Mouse (Mus musculus): Measurements from ENCODE around the gene Pard3.

Gene Pard3

GRCm38 (mm10) chr8:127583429-127583828 is 519.7 kb downstream of the Pard3 start:
- Histone ChIP-seq H3K27me3 (ENCODE audit: insufficient read depth, low read length) (no peaks in the 10 kb centered on the region), H3K4me1 (replicated peaks; ENCODE audit: low read depth, low read length) (peaks cover 28% of the 10 kb centered on the region), H3K36me3 (ENCODE audit: insufficient read depth, low read length) (no peaks in the 10 kb centered on the region), H3K9me3 (ENCODE audit: low read length) (no peaks in the 10 kb centered on the region), H3K4me3 (replicated peaks; ENCODE audit: low read length) (no peak overlapping the region)
- TF ChIP-seq CTCF (conservative IDR thresholded peaks at IDR 0.05; ENCODE audit: low read length) (no peak), NANOG (IDR thresholded peaks at IDR 0.05; ENCODE audit: borderline replicate concordance, low read length) (no peak), POU5F1 (IDR thresholded peaks at IDR 0.05; ENCODE audit: borderline replicate concordance, low read length) (no peak)

- H3K4me3 ChIP-seq (replicated peaks; ENCODE audit: low read length): no peak overlapping the region
- H3K4me1 ChIP-seq (replicated peaks; ENCODE audit: low read depth, low read length): peaks cover 20% of the 10 kb centered on the region
- TF ChIP-seq CTCF (conservative IDR thresholded peaks at IDR 0.05; ENCODE audit: low read length) (no peak), NANOG (IDR thresholded peaks at IDR 0.05; ENCODE audit: borderline replicate concordance, low read length) (no peak), POU5F1 (IDR thresholded peaks at IDR 0.05; ENCODE audit: borderline replicate concordance, low read length) (no peak)
- H3K27me3 ChIP-seq (ENCODE audit: insufficient read depth, low read length): no peaks in the 10 kb centered on the region
- H3K36me3 ChIP-seq (ENCODE audit: insufficient read depth, low read length): no peaks in the 10 kb centered on the region
- no peaks in the 10 kb centered on the region for H3K9me3 ChIP-seq (ENCODE audit: low read length)
These were observed 521.9 kb downstream of the Pard3 start for GRCm38 (mm10) chr8:127585618-127586017.

- no peak for TF ChIP-seq CTCF (conservative IDR thresholded peaks at IDR 0.05; ENCODE audit: low read length)
- TF ChIP-seq POU5F1 (IDR thresholded peaks at IDR 0.05; ENCODE audit: borderline replicate concordance, low read length): no peak
- TF ChIP-seq NANOG (IDR thresholded peaks at IDR 0.05; ENCODE audit: borderline replicate concordance, low read length): no peak
These were observed 523.0 kb downstream of the Pard3 start for GRCm38 (mm10) chr8:127586681-127587080.

GRCm38 (mm10) chr8:127588313-127588712 is 524.6 kb downstream of the Pard3 start:
- no peaks in the 10 kb centered on the region for H3K27me3 ChIP-seq (ENCODE audit: insufficient read depth, low read length)
- H3K36me3 ChIP-seq (ENCODE audit: insufficient read depth, low read length): peaks cover 5% of the 10 kb centered on the region; the same call in 1 of the 2 replicates
- no peak for TF ChIP-seq POU5F1 (IDR thresholded peaks at IDR 0.05; ENCODE audit: borderline replicate concordance, low read length)
- TF ChIP-seq NANOG (IDR thresholded peaks at IDR 0.05; ENCODE audit: borderline replicate concordance, low read length): no peak
- peak; percentile 79 for TF ChIP-seq CTCF (conservative IDR thresholded peaks at IDR 0.05; ENCODE audit: low read length)
- H3K9me3 ChIP-seq (ENCODE audit: low read length): no peaks in the 10 kb centered on the region
- H3K4me3 ChIP-seq (replicated peaks; ENCODE audit: low read length): no peak overlapping the region
- peaks cover 13% of the 10 kb centered on the region for H3K4me1 ChIP-seq (replicated peaks; ENCODE audit: low read depth, low read length)

More at GRCm38 (mm10) chr8:127586681-127587080, 523.0 kb downstream of the Pard3 start:
- Histone ChIP-seq H3K9me3 (ENCODE audit: low read length) (no peaks in the 10 kb centered on the region), H3K27me3 (ENCODE audit: insufficient read depth, low read length) (no peaks in the 10 kb centered on the region), H3K4me3 (replicated peaks; ENCODE audit: low read length) (no peak overlapping the region), H3K36me3 (ENCODE audit: insufficient read depth, low read length) (no peaks in the 10 kb centered on the region), H3K4me1 (replicated peaks; ENCODE audit: low read depth, low read length) (peaks cover 20% of the 10 kb centered on the region)

- TF ChIP-seq CTCF (conservative IDR thresholded peaks at IDR 0.05; ENCODE audit: low read length): peak; percentile 72
- TF ChIP-seq POU5F1 (IDR thresholded peaks at IDR 0.05; ENCODE audit: borderline replicate concordance, low read length): no peak
- H3K36me3 ChIP-seq (ENCODE audit: insufficient read depth, low read length): peaks cover 11% of the 10 kb centered on the region; the same call in 1 of the 2 replicates
- H3K4me1 ChIP-seq (replicated peaks; ENCODE audit: low read depth, low read length): peaks cover 3% of the 10 kb centered on the region; the same call in 1 of the 2 replicates
- H3K27me3 ChIP-seq (ENCODE audit: insufficient read depth, low read length): no peaks in the 10 kb centered on the region
- H3K4me3 ChIP-seq (replicated peaks; ENCODE audit: low read length): no peak overlapping the region
- H3K9me3 ChIP-seq (ENCODE audit: low read length): no peaks in the 10 kb centered on the region
These were observed 525.6 kb downstream of the Pard3 start for GRCm38 (mm10) chr8:127589291-127589690.

GRCm38 (mm10) chr8:127590674-127591186 is 527.0 kb downstream of the Pard3 start:
- H3K27me3 ChIP-seq (ENCODE audit: insufficient read depth, low read length): no peaks in the 10 kb centered on the region
- no peak for TF ChIP-seq CTCF (conservative IDR thresholded peaks at IDR 0.05; ENCODE audit: low read length)
- no peak for TF ChIP-seq POU5F1 (IDR thresholded peaks at IDR 0.05; ENCODE audit: borderline replicate concordance, low read length)
- TF ChIP-seq NANOG (IDR thresholded peaks at IDR 0.05; ENCODE audit: borderline replicate concordance, low read length): no peak
- no peaks in the 10 kb centered on the region for H3K4me1 ChIP-seq (replicated peaks; ENCODE audit: low read depth, low read length)
- H3K36me3 ChIP-seq (ENCODE audit: insufficient read depth, low read length): peaks cover 11% of the 10 kb centered on the region; the same call in 1 of the 2 replicates
- H3K9me3 ChIP-seq (ENCODE audit: low read length): no peaks in the 10 kb centered on the region
- H3K4me3 ChIP-seq (replicated peaks; ENCODE audit: low read length): no peak overlapping the region

GRCm38 (mm10) chr8:127592648-127593574 is 529.2 kb downstream of the Pard3 start:
- Histone ChIP-seq H3K9me3 (ENCODE audit: low read length) (no peaks in the 10 kb centered on the region), H3K36me3 (ENCODE audit: insufficient read depth, low read length) (peaks cover 11% of the 10 kb centered on the region; the same call in 1 of the 2 replicates), H3K4me1 (replicated peaks; ENCODE audit: low read depth, low read length) (no peaks in the 10 kb centered on the region), H3K27me3 (ENCODE audit: insufficient read depth, low read length) (no peaks in the 10 kb centered on the region), H3K4me3 (replicated peaks; ENCODE audit: low read length) (no peak overlapping the region)
- TF ChIP-seq NANOG (IDR thresholded peaks at IDR 0.05; ENCODE audit: borderline replicate concordance, low read length): no peak
- no peak for TF ChIP-seq POU5F1 (IDR thresholded peaks at IDR 0.05; ENCODE audit: borderline replicate concordance, low read length)

- peaks cover 4% of the 10 kb centered on the region; the same call in 1 of the 2 replicates for H3K9me3 ChIP-seq (ENCODE audit: low read length)
- no peak overlapping the region for H3K4me3 ChIP-seq (replicated peaks; ENCODE audit: low read length)
- no peaks in the 10 kb centered on the region for H3K4me1 ChIP-seq (replicated peaks; ENCODE audit: low read depth, low read length)
- no peaks in the 10 kb centered on the region for H3K27me3 ChIP-seq (ENCODE audit: insufficient read depth, low read length)
- no peak for TF ChIP-seq POU5F1 (IDR thresholded peaks at IDR 0.05; ENCODE audit: borderline replicate concordance, low read length)
- no peak for TF ChIP-seq NANOG (IDR thresholded peaks at IDR 0.05; ENCODE audit: borderline replicate concordance, low read length)
- TF ChIP-seq CTCF (conservative IDR thresholded peaks at IDR 0.05; ENCODE audit: low read length): no peak
- H3K36me3 ChIP-seq (ENCODE audit: insufficient read depth, low read length): peaks cover 13% of the 10 kb centered on the region; the same call in 1 of the 2 replicates
These were observed 536.9 kb downstream of the Pard3 start for GRCm38 (mm10) chr8:127600641-127601040.

Measured in E14TG2a.4 (cell line).